Mouse (Mus musculus): ENCODE data around the gene Tk1.
A peak's percentile ranks its signal among the peaks of the same experiment; 100 is the strongest.
"Not testable (repeated sequence)": the region's sequence is repeated elsewhere in the genome, so short reads cannot be mapped to it uniquely, and the experiment has no call there.

The Tk1 gene

GRCm38 (mm10) chr11:117790703-117791440, 35.0 kb downstream of the Tk1 start:
- no peak for DNase-seq (ENCODE audit: low read depth)

- peak; percentile 77 for DNase-seq (ENCODE audit: low read depth)
These were observed 35.6 kb downstream of the Tk1 start for GRCm38 (mm10) chr11:117790286-117790685.

GRCm38 (mm10) chr11:117788481-117788880, 37.4 kb downstream of the Tk1 start:
- not testable (repeated sequence) for DNase-seq (ENCODE audit: low read depth)

GRCm38 (mm10) chr11:117786294-117786693, 39.6 kb downstream of the Tk1 start:
- peak; percentile 81 for DNase-seq (ENCODE audit: low read depth)

- no peak for DNase-seq (ENCODE audit: low read depth)
These were observed 42.1 kb downstream of the Tk1 start for GRCm38 (mm10) chr11:117783683-117784309.

- peak; percentile 79 for DNase-seq (ENCODE audit: low read depth)
These were observed 42.8 kb downstream of the Tk1 start for GRCm38 (mm10) chr11:117783089-117783488.

- no peak for DNase-seq (ENCODE audit: low read depth)
These were observed 43.2 kb downstream of the Tk1 start for GRCm38 (mm10) chr11:117782705-117783034.

- peak; percentile 88 for DNase-seq (ENCODE audit: low read depth)
These were observed 43.7 kb downstream of the Tk1 start, which contains the start of the genes Tmc8 and Tmc6 for GRCm38 (mm10) chr11:117781993-117782704. Tmc8 (plus strand) TSS chr11:117782076. Tmc6 (minus strand) TSS chr11:117782198.

GRCm38 (mm10) chr11:117781199-117781821, 44.6 kb downstream of the Tk1 start:
- no peak for DNase-seq (ENCODE audit: low read depth)

GRCm38 (mm10) chr11:117780582-117781111, 45.2 kb downstream of the Tk1 start:
- DNase-seq (ENCODE audit: low read depth): peak; percentile 97

- no peak for DNase-seq (ENCODE audit: low read depth)
These were observed 45.7 kb downstream of the Tk1 start for GRCm38 (mm10) chr11:117780199-117780515.

GRCm38 (mm10) chr11:117779434-117780198, 46.3 kb downstream of the Tk1 start:
- DNase-seq (ENCODE audit: low read depth): peak; percentile 49

GRCm38 (mm10) chr11:117778851-117779433, 47.0 kb downstream of the Tk1 start:
- no peak for DNase-seq (ENCODE audit: low read depth)

GRCm38 (mm10) chr11:117778031-117778430, 47.9 kb downstream of the Tk1 start:
- DNase-seq (ENCODE audit: low read depth): no peak

GRCm38 (mm10) chr11:117777111-117777510, 48.8 kb downstream of the Tk1 start:
- DNase-seq (ENCODE audit: low read depth): peak; percentile 78

GRCm38 (mm10) chr11:117776085-117776792, 49.7 kb downstream of the Tk1 start:
- no peak for DNase-seq (ENCODE audit: low read depth)

- no peak for DNase-seq (ENCODE audit: low read depth)
These were observed 50.4 kb downstream of the Tk1 start for GRCm38 (mm10) chr11:117775540-117775939.

GRCm38 (mm10) chr11:117774925-117775324, 51.0 kb downstream of the Tk1 start:
- no peak for DNase-seq (ENCODE audit: low read depth)

- peak; percentile 43 for DNase-seq (ENCODE audit: low read depth)
These were observed 53.5 kb downstream of the Tk1 start for GRCm38 (mm10) chr11:117772352-117772751.

- no peak for DNase-seq (ENCODE audit: low read depth)
These were observed 55.5 kb downstream of the Tk1 start for GRCm38 (mm10) chr11:117770407-117770806.

GRCm38 (mm10) chr11:117769683-117770047, 56.2 kb downstream of the Tk1 start:
- no peak for DNase-seq (ENCODE audit: low read depth)
